Mouse (Mus musculus) ES-Bruce4 (cell line): ENCODE results near the gene Map4k4. TPM values are rescaled to one million over a fixed set of nuclear protein-coding genes. Genes with fewer than 3 reads are reported as not detected.

Experiments used
- H3K27ac ChIP-seq: 2 replicates; pipeline ENCODE4 v1.5.1; 2012; ENCODE audit warnings: low read length, inconsistent platforms; ENCODE audit not compliant: insufficient read depth
- H3K27me3 ChIP-seq: 2 replicates; pipeline ENCODE4 v1.6.1; 2012; ENCODE audit warnings: mild to moderate bottlenecking, low read length, inconsistent platforms; ENCODE audit not compliant: control insufficient read depth, poor library complexity, insufficient read depth, severe bottlenecking
- H3K36me3 ChIP-seq: 2 replicates; pipeline ENCODE4 v1.6.1; 2012; ENCODE audit warnings: inconsistent platforms, mild to moderate bottlenecking, low read length, moderate library complexity; ENCODE audit not compliant: control insufficient read depth, poor library complexity, insufficient read depth, severe bottlenecking
- H3K4me1 ChIP-seq: one replicate; pipeline ENCODE4 v1.8.1; 2011; ENCODE audit warnings: low read length; ENCODE audit not compliant: control insufficient read depth, insufficient read depth
- H3K4me3 ChIP-seq: 2 replicates; pipeline ENCODE4 v1.5.1; 2011; ENCODE audit warnings: low read depth, mild to moderate bottlenecking, low read length
- H3K9ac ChIP-seq: 2 replicates; pipeline ENCODE4 v1.6.1; 2012; ENCODE audit warnings: low read depth, mild to moderate bottlenecking, inconsistent platforms; ENCODE audit not compliant: poor library complexity, severe bottlenecking
- H3K9me3 ChIP-seq: replicated peaks from 2 replicates; pipeline ENCODE4 v1.6.1; 2012; ENCODE audit warnings: mild to moderate bottlenecking, low read length, inconsistent platforms; ENCODE audit not compliant: control insufficient read depth, poor library complexity, insufficient read depth, severe bottlenecking
- CTCF ChIP-seq: IDR thresholded peaks from one replicate; pipeline ENCODE4 v1.8.1; 2011; ENCODE audit warnings: low read depth, low read length
- EP300 ChIP-seq: IDR thresholded peaks from 2 replicates; pipeline ENCODE4 v1.6.1; 2011; ENCODE audit warnings: low read depth, low read length; ENCODE audit not compliant: insufficient read depth
- POLR2A ChIP-seq: IDR thresholded peaks from one replicate; pipeline ENCODE4 v1.8.1; 2011; ENCODE audit warnings: low read length; ENCODE audit not compliant: insufficient read depth
- polyA plus RNA-seq: library from polyadenylated mRNA; stranded (reverse); fragments of >200 nt; gene quantifications from 2 replicates; pipeline ENCODE4 v1.2.4, GENCODE M21; 2011; ENCODE audit warnings: low read depth; ENCODE audit not compliant: missing spikeins, insufficient read depth, insufficient read length

The Map4k4 gene
- polyA plus RNA-seq, 1 experiment = 308 TPM

GRCm38 (mm10) chr1:39982727-39983487, 82.2 kb downstream of the Map4k4 start:
- TF ChIP-seq POLR2A = no peak
- no peak overlapping the region for H3K27ac ChIP-seq
- H3K9ac ChIP-seq = no peak overlapping the region
- H3K9me3 ChIP-seq = no peaks in the 10 kb centered on the region
- H3K4me1 ChIP-seq = no peaks in the 10 kb centered on the region
- no peaks in the 10 kb centered on the region for H3K27me3 ChIP-seq
- H3K4me3 ChIP-seq = no peak overlapping the region
- H3K36me3 ChIP-seq = peaks cover 14% of the 10 kb centered on the region

GRCm38 (mm10) chr1:39984331-39984730, 83.6 kb downstream of the Map4k4 start:
- Histone ChIP-seq H3K36me3 (peaks cover 12% of the 10 kb centered on the region), H3K4me3 (no peak overlapping the region), H3K4me1 (no peaks in the 10 kb centered on the region), H3K9ac (no peak overlapping the region), H3K27me3 (no peaks in the 10 kb centered on the region), H3K9me3 (no peaks in the 10 kb centered on the region), H3K27ac (no peak overlapping the region)
- TF ChIP-seq POLR2A = no peak
- no peak for TF ChIP-seq EP300
- TF ChIP-seq CTCF = no peak

GRCm38 (mm10) chr1:39986820-39987219, 86.1 kb downstream of the Map4k4 start:
- H3K9ac ChIP-seq = no peak overlapping the region
- H3K9me3 ChIP-seq = no peaks in the 10 kb centered on the region
- no peak overlapping the region for H3K4me3 ChIP-seq
- H3K27me3 ChIP-seq = no peaks in the 10 kb centered on the region
- no peaks in the 10 kb centered on the region for H3K4me1 ChIP-seq
- TF ChIP-seq CTCF (no peak), POLR2A (no peak), EP300 (no peak)
- peaks cover 22% of the 10 kb centered on the region for H3K36me3 ChIP-seq
- H3K27ac ChIP-seq = no peak overlapping the region

DNA sequence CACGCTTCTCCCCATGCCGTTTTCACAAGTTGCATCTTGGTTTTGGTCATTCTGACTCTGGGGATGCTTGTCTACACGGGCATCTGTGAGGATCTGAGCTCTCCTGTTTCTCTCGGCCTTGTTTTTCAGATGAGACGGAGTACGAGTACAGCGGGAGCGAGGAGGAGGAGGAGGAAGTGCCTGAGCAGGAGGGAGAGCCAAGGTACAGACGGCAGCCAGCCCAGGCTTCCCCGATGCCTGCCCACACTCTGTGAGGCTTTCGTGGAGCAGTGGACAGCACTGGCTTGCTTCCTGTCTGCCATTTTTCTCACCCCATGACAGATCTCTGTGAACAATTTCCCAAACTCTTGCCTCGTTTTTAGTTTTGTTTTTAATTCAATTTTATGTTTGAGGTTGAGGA, 88.1 kb downstream of the Map4k4 start:
- no peak overlapping the region for H3K27ac ChIP-seq
- H3K4me1 ChIP-seq = no peaks in the 10 kb centered on the region

GRCm38 (mm10) chr1:39990041-39990440, 89.3 kb downstream of the Map4k4 start:
- no peaks in the 10 kb centered on the region for H3K9me3 ChIP-seq
- no peak overlapping the region for H3K27ac ChIP-seq
- no peak overlapping the region for H3K9ac ChIP-seq
- TF ChIP-seq CTCF = no peak
- no peak for TF ChIP-seq POLR2A
- TF ChIP-seq EP300 = no peak
- H3K36me3 ChIP-seq = peaks cover 32% of the 10 kb centered on the region
- H3K4me1 ChIP-seq = no peaks in the 10 kb centered on the region
- H3K4me3 ChIP-seq = no peak overlapping the region
- H3K27me3 ChIP-seq = no peaks in the 10 kb centered on the region

More for the DNA sequence above, 88.1 kb downstream of the Map4k4 start:
- no peak for TF ChIP-seq POLR2A
- TF ChIP-seq CTCF = no peak
- no peak for TF ChIP-seq EP300
- Histone ChIP-seq H3K36me3 (peaks cover 27% of the 10 kb centered on the region), H3K9me3 (no peaks in the 10 kb centered on the region), H3K27me3 (no peaks in the 10 kb centered on the region), H3K9ac (no peak overlapping the region), H3K4me3 (no peak overlapping the region)

- TF ChIP-seq POLR2A (no peak), EP300 (no peak), CTCF (no peak)
- no peak overlapping the region for H3K4me3 ChIP-seq
- H3K4me1 ChIP-seq = no peaks in the 10 kb centered on the region
- no peak overlapping the region for H3K9ac ChIP-seq
- H3K36me3 ChIP-seq = peaks cover 39% of the 10 kb centered on the region
- H3K27me3 ChIP-seq = no peaks in the 10 kb centered on the region
- H3K27ac ChIP-seq = no peak overlapping the region
- H3K9me3 ChIP-seq = no peaks in the 10 kb centered on the region
These were observed 93.2 kb downstream of the Map4k4 start for GRCm38 (mm10) chr1:39993921-39994320.
